8 mouse cellular contexts compared by ENCODE assay signal in genomic region chr19:45012636-45013035, GRCm38 (mm10). TPM values are rescaled to one million over a fixed set of nuclear protein-coding genes. Genes with fewer than 3 reads are reported as not detected.
A peak's percentile ranks its signal among the peaks of the same experiment; 100 is the strongest.
DNase-seq lines count a peak whose midpoint lies in the region; ATAC-seq lines count a peak whose summit lies in the region.

No protein-coding gene starts in this region.

- no peaks in the 10 kb centered on the region for H3K9me3 ChIP-seq in liver, embryonic 11.5 days (ENCODE audit: control insufficient read depth, low read length)
- H3K9me3 ChIP-seq in embryonic facial prominence, embryonic 14.5 days (ENCODE audit: control insufficient read depth, low read length) = no peaks in the 10 kb centered on the region
- H3K9me3 ChIP-seq in kidney, embryonic 16.5 days (ENCODE audit: low read length) = no peaks in the 10 kb centered on the region
- H3K9me3 ChIP-seq in neural tube, embryonic 13.5 days = no peaks in the 10 kb centered on the region

- H3K4me3 ChIP-seq in liver, embryonic 11.5 days (ENCODE audit: low read depth, low read length) = no peak overlapping the region
- H3K4me3 ChIP-seq in embryonic facial prominence, embryonic 14.5 days (ENCODE audit: low read depth, low read length) = no peak overlapping the region
- no peak overlapping the region for H3K4me3 ChIP-seq in kidney, embryonic 16.5 days (ENCODE audit: low read length)
- H3K4me3 ChIP-seq in neural tube, embryonic 13.5 days = no peak overlapping the region; the same call in 1 of the 2 replicates

- H3K36me3 ChIP-seq in liver, embryonic 11.5 days (ENCODE audit: control insufficient read depth, insufficient read depth, low read length) = peaks cover 37% of the 10 kb centered on the region
- H3K36me3 ChIP-seq in embryonic facial prominence, embryonic 14.5 days (ENCODE audit: control insufficient read depth, insufficient read depth, low read length) = peaks cover 34% of the 10 kb centered on the region
- H3K36me3 ChIP-seq in kidney, embryonic 16.5 days (ENCODE audit: insufficient read depth, low read length) = peaks cover 24% of the 10 kb centered on the region
- H3K36me3 ChIP-seq in neural tube, embryonic 13.5 days = peaks cover 31% of the 10 kb centered on the region

- ATAC-seq in liver, embryonic 11.5 days (replicated peaks; ENCODE audit: low FRiP score) = no peak
- ATAC-seq in embryonic facial prominence, embryonic 14.5 days (ENCODE audit: low read depth) = no peak
- ATAC-seq in kidney, embryonic 16.5 days (ENCODE audit: low FRiP score, low TSS enrichment) = no peak
- no peak for ATAC-seq in neural tube, embryonic 13.5 days (ENCODE audit: low read depth)
- ATAC-seq in monocyte, adult 5-6 weeks (replicated peaks; ENCODE audit: insufficient number of reproducible peaks, low FRiP score, low TSS enrichment, poor library complexity, severe bottlenecking) = no peak
- no peak for ATAC-seq in activated CD4-positive, CD25-positive, alpha-beta regulatory T cell, adult 4 months

- peaks cover 38% of the 10 kb centered on the region for H3K4me1 ChIP-seq in liver, embryonic 11.5 days (replicated peaks; ENCODE audit: control insufficient read depth, insufficient read depth, low read length)
- H3K4me1 ChIP-seq in embryonic facial prominence, embryonic 14.5 days (ENCODE audit: control insufficient read depth, insufficient read depth, low read length) = peaks cover 19% of the 10 kb centered on the region
- H3K4me1 ChIP-seq in kidney, embryonic 16.5 days (ENCODE audit: insufficient read depth, low read length) = peaks cover 39% of the 10 kb centered on the region
- H3K4me1 ChIP-seq in neural tube, embryonic 13.5 days (replicated peaks) = peaks cover 54% of the 10 kb centered on the region

- H3K27ac ChIP-seq in liver, embryonic 11.5 days (ENCODE audit: low read depth, low read length) = 0 out of 2 replicates have a peak overlapping the region, but pooled peaks have one; percentile 21
- H3K27ac ChIP-seq in embryonic facial prominence, embryonic 14.5 days (replicated peaks; ENCODE audit: low read depth, low read length) = peak overlapping the region; percentile 99
- 0 out of 2 replicates have a peak overlapping the region, but pooled peaks have one; percentile 98 for H3K27ac ChIP-seq in kidney, embryonic 16.5 days (ENCODE audit: low read length)
- H3K27ac ChIP-seq in neural tube, embryonic 13.5 days (replicated peaks) = peak overlapping the region; percentile 81

- no peaks in the 10 kb centered on the region for H3K27me3 ChIP-seq in liver, embryonic 11.5 days (replicated peaks; ENCODE audit: control insufficient read depth, insufficient read depth, low read length)
- no peaks in the 10 kb centered on the region for H3K27me3 ChIP-seq in embryonic facial prominence, embryonic 14.5 days (replicated peaks; ENCODE audit: control insufficient read depth, insufficient read depth, low read length)
- no peaks in the 10 kb centered on the region for H3K27me3 ChIP-seq in kidney, embryonic 16.5 days (ENCODE audit: insufficient read depth, low read length)
- H3K27me3 ChIP-seq in neural tube, embryonic 13.5 days = no peaks in the 10 kb centered on the region

- WGBS in liver, embryonic 11.5 days = 52% methylated on average over 6 of the region's 6 CpGs
- 22% methylated on average over 6 of the region's 6 CpGs for WGBS in embryonic facial prominence, embryonic 14.5 days
- WGBS in kidney, embryonic 16.5 days = 36% methylated on average over 6 of the region's 6 CpGs
- 34% methylated on average over 6 of the region's 6 CpGs for WGBS in neural tube, embryonic 13.5 days

- no peak overlapping the region for H3K9ac ChIP-seq in liver, embryonic 11.5 days (ENCODE audit: low read depth, low read length)
- peak overlapping the region; percentile 38; the same call in 1 of the 2 replicates for H3K9ac ChIP-seq in embryonic facial prominence, embryonic 14.5 days (ENCODE audit: low read depth, low read length)
- H3K9ac ChIP-seq in kidney, embryonic 16.5 days (replicated peaks; ENCODE audit: low read length) = no peak overlapping the region
- H3K9ac ChIP-seq in neural tube, embryonic 13.5 days = peak overlapping the region; percentile 55

- no peak overlapping the region; the same call in 1 of the 2 replicates for H3K4me2 ChIP-seq in liver, embryonic 11.5 days
- H3K4me2 ChIP-seq in embryonic facial prominence, embryonic 14.5 days (ENCODE audit: low read depth, low read length) = no peak overlapping the region
- H3K4me2 ChIP-seq in kidney, embryonic 16.5 days (replicated peaks; ENCODE audit: low read depth, low read length) = no peak overlapping the region
- no peak overlapping the region for H3K4me2 ChIP-seq in neural tube, embryonic 13.5 days

- no peak for DNase-seq in liver, embryonic 11.5 days (ENCODE audit: low spot score)
- DNase-seq in liver = no peak
- DNase-seq in embryonic facial prominence, embryonic 14.5 days (ENCODE audit: low spot score) = peak; percentile 60
- DNase-seq in thymus, postnatal 14 days = no peak

RNA-seq across cellular contexts. Expression of gene Lzts2, which starts 1.6 kb away (rescaled TPM):
- 28.6 and 31.4 TPM in 2 replicates for polyA plus RNA-seq in liver, embryonic 11.5 days (2014; fragmentation: Nextera tagmentation; extraction: Ambion mirVana)
- 51.2 and 56.1 TPM in 2 replicates for polyA plus RNA-seq in embryonic facial prominence, embryonic 14.5 days (2014; fragmentation: Nextera tagmentation; extraction: Ambion mirVana)
- 57.5 and 59.2 TPM in 2 replicates for polyA plus RNA-seq in kidney, embryonic 16.5 days (2015; fragmentation: Nextera tagmentation; extraction: Ambion mirVana)
- polyA plus RNA-seq in neural tube, embryonic 13.5 days (2015; fragmentation: Nextera tagmentation; extraction: Ambion mirVana) = 29.1 and 30.8 TPM in 2 replicates
- 1.5 TPM in 1 of 3 replicates, not detected in the others for total RNA-seq in monocyte, adult 5-6 weeks (2017)
- 1 to 10 TPM in 1 of 2 experiments, under 1 TPM in 1; 0.78 to 1.8 TPM for polyA plus RNA-seq in activated CD4-positive, CD25-positive, alpha-beta regulatory T cell, adult 4 months (2017; shearing (Covaris generic))

RNA-seq across cellular contexts. Expression of gene Mrpl43, which starts 6.4 kb away (rescaled TPM):
- 62.2 and 65.3 TPM in 2 replicates for polyA plus RNA-seq in liver, embryonic 11.5 days (2014; fragmentation: Nextera tagmentation; extraction: Ambion mirVana)
- 47.4 and 49.2 TPM in 2 replicates for polyA plus RNA-seq in embryonic facial prominence, embryonic 14.5 days (2014; fragmentation: Nextera tagmentation; extraction: Ambion mirVana)
- 69.5 and 72.8 TPM in 2 replicates for polyA plus RNA-seq in kidney, embryonic 16.5 days (2015; fragmentation: Nextera tagmentation; extraction: Ambion mirVana)
- polyA plus RNA-seq in neural tube, embryonic 13.5 days (2015; fragmentation: Nextera tagmentation; extraction: Ambion mirVana) = 84.9 and 94.8 TPM in 2 replicates
- 32.9 to 51.9 TPM (median 38.9 TPM) in 3 replicates for total RNA-seq in monocyte, adult 5-6 weeks (2017)
- 10 to 100 TPM; 67.8 to 71.3 TPM for polyA plus RNA-seq in activated CD4-positive, CD25-positive, alpha-beta regulatory T cell, adult 4 months (2017; shearing (Covaris generic))

RNA-seq across cellular contexts. Expression of gene Twnk, which starts 7.2 kb away (rescaled TPM):
- 24.9 and 25.1 TPM in 2 replicates for polyA plus RNA-seq in liver, embryonic 11.5 days (2014; fragmentation: Nextera tagmentation; extraction: Ambion mirVana)
- 10.5 and 11.2 TPM in 2 replicates for polyA plus RNA-seq in embryonic facial prominence, embryonic 14.5 days (2014; fragmentation: Nextera tagmentation; extraction: Ambion mirVana)
- 28.4 and 31.5 TPM in 2 replicates for polyA plus RNA-seq in kidney, embryonic 16.5 days (2015; fragmentation: Nextera tagmentation; extraction: Ambion mirVana)
- 15.6 and 17.0 TPM in 2 replicates for polyA plus RNA-seq in neural tube, embryonic 13.5 days (2015; fragmentation: Nextera tagmentation; extraction: Ambion mirVana)
- total RNA-seq in monocyte, adult 5-6 weeks (2017) = 6.8 to 11.9 TPM (median 8.7 TPM) in 3 replicates
- 1 to 10 TPM; 4.2 to 9.3 TPM for polyA plus RNA-seq in activated CD4-positive, CD25-positive, alpha-beta regulatory T cell, adult 4 months (2017; shearing (Covaris generic))

RNA-seq across cellular contexts. Expression of gene Sema4g, which starts 23.7 kb away (rescaled TPM):
- 4.7 and 4.9 TPM in 2 replicates for polyA plus RNA-seq in liver, embryonic 11.5 days (2014; fragmentation: Nextera tagmentation; extraction: Ambion mirVana)
- polyA plus RNA-seq in embryonic facial prominence, embryonic 14.5 days (2014; fragmentation: Nextera tagmentation; extraction: Ambion mirVana) = 2.9 and 4.3 TPM in 2 replicates
- 6.5 and 7.0 TPM in 2 replicates for polyA plus RNA-seq in kidney, embryonic 16.5 days (2015; fragmentation: Nextera tagmentation; extraction: Ambion mirVana)
- 16.7 and 17.4 TPM in 2 replicates for polyA plus RNA-seq in neural tube, embryonic 13.5 days (2015; fragmentation: Nextera tagmentation; extraction: Ambion mirVana)
- 0.29 to 0.39 TPM in 2 of 3 replicates, not detected in the other for total RNA-seq in monocyte, adult 5-6 weeks (2017)
- under 1 TPM in 1 of 2 experiments, not detected in 1; 0.24 TPM for polyA plus RNA-seq in activated CD4-positive, CD25-positive, alpha-beta regulatory T cell, adult 4 months (2017; shearing (Covaris generic))

RNA-seq across cellular contexts. Expression of gene Pdzd7, which starts 32.9 kb away (rescaled TPM):
- polyA plus RNA-seq in liver, embryonic 11.5 days (2014; fragmentation: Nextera tagmentation; extraction: Ambion mirVana) = 0.09 TPM in 1 of 2 replicates, not detected in the other
- polyA plus RNA-seq in embryonic facial prominence, embryonic 14.5 days (2014; fragmentation: Nextera tagmentation; extraction: Ambion mirVana) = 0.32 and 0.67 TPM in 2 replicates
- 0.82 and 0.89 TPM in 2 replicates for polyA plus RNA-seq in kidney, embryonic 16.5 days (2015; fragmentation: Nextera tagmentation; extraction: Ambion mirVana)
- polyA plus RNA-seq in neural tube, embryonic 13.5 days (2015; fragmentation: Nextera tagmentation; extraction: Ambion mirVana) = 1.0 and 1.4 TPM in 2 replicates
- total RNA-seq in monocyte, adult 5-6 weeks (2017) = not detected in 3 replicates
- under 1 TPM in 1 of 2 experiments, not detected in 1; 0.32 TPM for polyA plus RNA-seq in activated CD4-positive, CD25-positive, alpha-beta regulatory T cell, adult 4 months (2017; shearing (Covaris generic))

Comparison
In these comparisons a context has a peak if more than half of its experiments do, and no peak if none do; other contexts are left out.
1. H3K27ac ChIP-seq: peak in every context shown above with its lines; median percentile 99 in embryonic facial prominence, embryonic 14.5 days; 98 in kidney, embryonic 16.5 days; 81 in neural tube, embryonic 13.5 days; 21 in liver, embryonic 11.5 days.
2. H3K9ac ChIP-seq: peak in embryonic facial prominence, embryonic 14.5 days (single experiment) and neural tube, embryonic 13.5 days (single experiment); none in liver, embryonic 11.5 days (single experiment) and kidney, embryonic 16.5 days (single experiment).
3. RNA of gene Lzts2, which starts 1.6 kb away (polyA plus RNA-seq): 57.5 to 59.2 TPM in kidney, embryonic 16.5 days, 51.2 to 56.1 TPM in embryonic facial prominence, embryonic 14.5 days, 28.6 to 31.4 TPM in liver, embryonic 11.5 days and 29.1 to 30.8 TPM in neural tube, embryonic 13.5 days; 0.78 to 1.8 TPM in activated CD4-positive, CD25-positive, alpha-beta regulatory T cell, adult 4 months; every median in the first group is over 10 times any median in the second.